Mouse (Mus musculus) lung, postnatal 36 days (tissue): ENCODE measurements around the gene Glipr2.

Experiments used
- DNase-seq: peaks from one replicate; pipeline ENCODE4 v3.0.0; 2022; ENCODE audit warnings: mixed read lengths

The Glipr2 gene

DNA sequence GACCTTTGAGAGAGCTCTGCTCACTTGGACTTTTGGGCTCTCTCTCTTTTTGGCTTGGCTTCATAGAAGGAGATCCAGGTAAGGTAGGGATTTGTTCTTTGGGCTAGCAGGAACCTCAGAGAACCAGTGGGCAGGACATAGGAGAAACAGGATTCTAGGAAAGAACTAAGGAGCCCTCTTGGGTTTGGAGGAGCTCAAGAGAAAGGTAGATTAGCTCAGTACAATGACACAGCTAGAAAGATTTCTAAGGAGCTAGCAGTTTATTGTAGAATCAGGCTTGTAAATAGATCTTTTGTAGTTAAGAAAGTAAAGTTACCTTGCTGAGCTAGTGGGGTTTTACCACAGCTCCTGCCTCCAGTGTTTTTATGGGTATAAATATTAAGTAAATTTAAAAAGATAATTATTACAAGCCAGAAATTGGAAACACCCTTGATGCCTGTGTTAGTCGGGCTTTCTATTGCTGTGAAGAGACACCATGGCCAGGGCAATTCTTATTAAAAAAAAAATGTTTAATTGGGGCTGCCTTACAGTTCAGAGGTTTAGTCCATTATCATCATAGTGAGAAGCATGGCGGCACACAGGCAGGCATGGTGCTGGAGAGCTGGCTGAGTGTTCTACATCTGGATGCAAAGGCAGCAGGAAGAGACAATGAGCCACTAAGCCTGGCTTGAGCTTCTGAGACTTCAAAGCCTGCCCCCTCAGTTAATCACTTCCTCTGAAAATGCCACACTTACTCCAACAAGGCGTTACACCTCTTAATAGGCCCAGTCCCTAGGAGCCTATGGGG lies 47.6 kb downstream of the Glipr2 start:
- no peak for DNase-seq

DNA sequence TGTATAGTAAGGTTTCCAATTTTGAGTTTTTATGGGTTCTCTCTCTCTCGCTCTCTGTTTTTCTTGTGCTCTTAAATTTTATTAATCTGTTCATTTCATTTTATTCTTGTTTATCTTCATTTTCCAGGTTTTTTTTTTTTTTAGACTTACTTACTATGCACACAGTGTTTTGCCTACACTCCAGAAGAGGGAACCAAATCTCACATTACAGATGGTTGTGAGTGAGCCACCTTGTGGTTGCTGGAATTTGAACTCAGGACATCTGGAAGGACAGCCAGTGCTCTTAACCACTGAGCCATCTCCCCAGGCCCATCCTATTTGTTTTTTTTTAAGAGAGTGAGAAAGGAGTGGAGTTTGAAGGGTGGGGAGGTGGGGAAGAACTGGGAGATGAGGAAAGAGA lies 53.0 kb downstream of the Glipr2 start:
- DNase-seq: no peak

DNA sequence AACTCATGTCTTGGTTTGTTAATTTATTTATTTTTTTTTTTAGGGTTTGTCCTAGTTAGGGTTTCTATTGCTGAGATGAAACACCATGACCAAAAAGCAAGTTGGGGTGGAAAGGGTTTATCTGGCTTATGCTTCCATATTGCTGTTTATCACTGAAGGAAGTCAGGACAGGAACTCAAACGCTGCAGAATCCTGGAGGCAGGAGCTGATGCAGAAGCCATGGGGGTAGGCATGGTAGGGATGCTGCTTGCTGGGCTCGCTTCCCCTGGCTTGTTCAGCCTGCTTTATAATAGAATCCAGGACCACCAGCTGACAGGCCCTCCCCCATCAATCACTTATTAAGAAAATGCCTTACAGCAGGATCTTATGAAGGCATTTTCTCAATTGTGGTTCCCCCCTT lies 53.7 kb downstream of the Glipr2 start:
- DNase-seq: no peak

DNA sequence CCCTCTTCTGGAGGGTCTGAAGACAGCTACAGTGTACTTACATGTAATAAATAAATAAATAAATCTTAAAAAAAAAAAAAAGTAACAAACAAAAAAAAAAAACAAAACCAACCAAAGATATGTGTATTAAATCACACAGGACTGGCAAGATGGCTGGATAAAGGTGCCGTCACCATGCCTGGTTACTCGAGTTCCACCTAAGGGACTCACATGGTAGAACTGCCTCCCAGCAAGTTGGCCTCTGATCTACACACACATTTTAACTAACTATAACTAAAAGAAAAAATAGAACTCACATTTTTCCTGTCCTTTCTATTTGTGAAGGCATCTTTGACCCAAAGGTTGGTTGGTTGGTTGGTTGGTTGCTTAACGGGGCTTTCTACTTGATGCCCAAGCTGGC lies 54.6 kb downstream of the Glipr2 start:
- DNase-seq: no peak

DNA sequence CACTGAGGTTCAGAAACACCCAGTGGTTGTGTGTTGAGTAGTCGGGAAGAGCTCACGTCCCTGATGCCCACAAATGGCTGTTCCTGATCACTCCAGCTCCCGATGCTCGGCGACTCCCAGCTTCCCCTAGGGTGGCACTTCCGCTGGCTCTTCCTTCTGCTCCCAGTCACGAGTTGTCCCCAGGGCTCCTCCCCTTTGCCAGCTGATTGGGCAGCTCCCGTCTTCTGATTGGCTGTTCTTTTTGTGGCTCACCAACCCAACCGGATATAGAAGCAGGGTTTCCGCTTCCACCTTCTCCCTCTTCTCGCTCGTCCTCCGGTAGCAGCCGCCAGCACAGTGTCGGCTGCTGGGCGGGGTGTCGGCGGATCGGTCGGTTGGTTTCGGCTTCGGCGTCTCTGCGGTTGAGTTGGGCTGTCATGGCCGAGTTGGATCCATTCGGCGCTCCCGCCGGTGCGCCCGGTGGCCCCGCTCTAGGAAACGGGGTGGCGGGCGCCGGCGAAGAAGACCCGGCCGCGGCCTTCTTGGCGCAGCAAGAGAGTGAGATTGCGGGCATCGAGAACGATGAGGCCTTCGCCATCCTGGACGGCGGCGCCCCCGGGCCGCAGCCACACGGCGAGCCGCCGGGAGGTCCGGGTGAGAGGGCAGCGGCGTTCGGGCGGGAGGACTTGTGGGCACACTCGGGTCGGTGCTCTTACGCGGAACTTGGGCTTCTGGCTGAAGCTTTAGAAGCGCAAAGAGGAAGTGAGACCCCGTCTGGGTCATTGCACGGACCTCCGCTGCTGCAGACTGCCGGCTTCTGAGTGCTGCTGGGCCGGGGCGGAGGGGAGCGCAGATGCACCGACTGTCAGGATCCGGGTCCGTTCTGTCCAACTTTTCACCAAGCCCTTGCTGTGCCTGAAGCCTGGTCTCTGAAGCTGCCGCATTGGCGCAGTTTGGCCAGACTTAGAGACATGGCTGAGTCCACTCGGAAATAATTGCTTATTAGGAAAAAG lies 55.5 kb downstream of the Glipr2 start:
- DNase-seq: peak; percentile 97

DNA sequence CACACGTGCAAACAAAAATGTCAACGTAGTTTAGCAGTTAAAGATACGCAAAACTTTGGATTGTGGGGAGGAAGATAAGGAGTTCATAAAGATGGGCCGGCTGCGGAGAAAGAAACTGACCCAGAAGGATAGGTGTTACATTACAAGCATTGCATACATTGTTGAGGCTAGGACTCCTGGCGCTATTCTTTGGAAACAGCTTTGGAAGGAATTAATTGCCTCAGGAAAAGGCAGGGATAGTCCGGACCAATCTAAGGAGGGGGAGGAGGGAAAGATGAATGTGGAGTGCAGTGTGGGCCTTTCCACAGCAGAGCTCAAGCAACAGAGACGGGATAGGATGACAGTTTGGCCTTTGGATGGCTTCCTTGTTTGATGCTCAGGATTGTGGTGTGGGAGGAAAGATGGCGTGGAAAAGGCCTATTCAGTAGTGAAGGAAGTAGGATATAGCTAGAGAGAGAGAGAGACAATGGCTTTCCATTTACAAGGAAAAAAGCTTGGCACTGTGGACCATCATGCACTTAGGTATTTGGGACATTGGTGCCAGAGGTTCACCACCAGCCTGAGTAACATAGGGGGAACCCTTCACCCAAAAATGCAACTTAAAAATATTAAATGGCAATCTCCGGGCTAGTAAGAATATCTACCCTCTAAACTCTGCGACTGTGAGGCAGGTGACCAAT lies 56.3 kb downstream of the Glipr2 start:
- no peak for DNase-seq

DNA sequence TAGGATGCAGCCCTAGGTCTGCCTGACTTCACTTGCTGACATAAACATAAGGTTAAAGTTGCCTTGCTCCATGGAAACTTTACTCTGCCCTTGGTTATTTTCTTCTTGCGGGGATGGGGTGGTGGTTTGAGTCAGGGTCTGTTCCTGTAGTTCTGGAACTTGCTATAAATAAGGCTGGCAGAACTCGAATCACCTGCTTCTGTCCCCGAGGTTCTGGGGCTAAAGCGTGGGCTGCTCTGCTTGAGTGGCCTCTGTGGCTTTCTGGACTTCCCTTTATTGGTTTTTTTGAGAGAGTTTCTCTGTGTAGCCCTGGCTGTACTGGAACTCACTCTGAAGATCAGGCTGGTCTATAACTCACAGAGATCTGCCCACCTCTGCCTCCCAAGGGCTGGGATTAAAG lies 58.9 kb downstream of the Glipr2 start:
- DNase-seq: peak; percentile 35

DNA sequence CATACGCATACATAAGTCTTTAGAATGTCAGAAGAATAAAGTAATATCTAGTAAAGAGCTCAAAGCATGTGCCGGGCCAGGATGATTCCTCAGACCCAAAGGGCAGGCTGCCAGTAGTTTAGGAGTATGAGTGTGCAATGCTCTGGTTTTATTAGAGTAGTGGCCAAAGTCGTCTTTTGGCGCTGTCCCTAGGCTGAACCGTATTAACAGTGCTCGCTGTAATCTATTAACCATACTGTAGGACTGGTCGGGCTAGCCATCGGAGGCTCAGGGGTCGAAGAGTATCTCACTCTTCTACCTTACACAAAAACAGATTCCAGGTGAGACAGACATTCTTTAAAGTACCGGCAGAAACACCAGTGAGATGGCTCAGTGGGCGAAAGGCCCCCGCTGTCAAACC lies 59.6 kb downstream of the Glipr2 start:
- no peak for DNase-seq

DNA sequence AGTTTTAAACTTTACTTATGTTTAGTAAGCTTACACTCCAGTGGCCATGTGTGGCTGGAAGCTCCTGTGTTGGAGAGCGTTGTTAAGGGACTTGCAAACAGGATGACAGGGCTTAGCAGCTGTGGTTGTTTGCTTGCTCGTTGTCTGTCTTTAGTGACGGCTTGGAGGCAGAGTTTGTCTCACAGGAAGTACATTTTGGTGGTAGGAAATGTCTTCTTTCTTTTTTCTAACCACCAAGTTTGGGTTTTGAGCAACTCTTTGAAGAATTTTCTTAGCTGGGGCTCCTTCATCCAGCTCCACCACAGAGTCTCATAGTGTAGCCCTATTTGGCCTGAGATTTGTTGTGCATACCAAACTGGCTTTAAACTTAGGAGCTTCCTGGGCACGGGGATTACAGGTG lies 65.1 kb downstream of the Glipr2 start:
- no peak for DNase-seq

DNA sequence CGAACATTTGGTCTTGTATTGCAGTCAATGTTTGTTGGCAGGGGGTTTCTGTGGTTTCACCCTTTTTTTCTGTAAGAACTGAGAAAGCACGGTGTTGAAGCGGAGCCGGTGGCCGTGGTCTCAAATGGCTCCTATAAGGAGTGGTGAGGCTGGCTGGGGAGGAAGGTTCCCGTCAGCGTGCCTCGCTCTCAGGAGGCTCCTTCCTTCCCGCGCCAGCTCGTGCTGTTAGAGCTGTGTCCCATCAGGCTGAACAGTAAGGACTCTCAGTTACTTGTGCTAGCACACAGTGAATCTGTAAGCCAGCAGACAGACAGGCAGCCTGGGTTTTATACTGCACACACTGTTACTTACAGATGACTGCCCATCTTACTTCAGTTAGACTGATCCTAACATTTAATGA lies 65.6 kb downstream of the Glipr2 start:
- no peak for DNase-seq

DNA sequence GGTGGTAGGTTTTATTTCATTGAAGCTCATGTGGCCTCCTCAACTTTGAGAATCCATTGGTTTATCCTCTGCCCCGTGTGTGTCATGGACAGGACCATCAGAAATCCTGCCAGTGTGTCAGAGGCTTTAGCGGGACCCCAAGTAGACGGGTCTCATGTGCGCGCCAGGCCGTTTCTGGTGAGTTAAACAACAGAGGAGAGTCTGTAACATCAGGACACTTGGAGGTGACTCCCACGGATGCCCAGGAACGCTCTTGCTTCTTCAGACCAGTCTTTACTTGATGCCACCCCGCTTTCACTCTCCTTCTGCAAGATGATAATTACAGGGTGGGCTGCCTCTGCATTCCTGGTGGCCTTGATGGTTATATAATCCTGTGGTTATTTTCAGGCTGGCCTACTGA lies 66.5 kb downstream of the Glipr2 start:
- no peak for DNase-seq

DNA sequence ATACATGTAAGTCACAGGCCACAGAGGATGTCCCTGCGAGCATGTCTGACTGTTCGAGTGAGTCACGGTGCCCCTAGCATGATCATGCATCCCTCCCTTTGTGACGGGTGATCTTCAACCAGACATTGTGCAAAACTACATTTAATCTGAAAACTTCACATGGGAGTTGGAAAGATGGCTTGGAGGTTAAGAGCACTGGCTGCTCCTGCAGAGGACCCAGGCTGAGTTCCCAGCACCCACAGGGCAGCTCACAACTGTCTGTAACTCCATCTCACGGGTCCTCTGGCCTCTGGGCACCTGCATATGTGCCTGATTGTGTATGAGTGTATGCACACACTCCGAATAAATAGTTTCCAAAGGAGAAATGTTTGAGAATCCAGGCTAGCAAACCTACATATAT lies 67.0 kb downstream of the Glipr2 start:
- no peak for DNase-seq

DNA sequence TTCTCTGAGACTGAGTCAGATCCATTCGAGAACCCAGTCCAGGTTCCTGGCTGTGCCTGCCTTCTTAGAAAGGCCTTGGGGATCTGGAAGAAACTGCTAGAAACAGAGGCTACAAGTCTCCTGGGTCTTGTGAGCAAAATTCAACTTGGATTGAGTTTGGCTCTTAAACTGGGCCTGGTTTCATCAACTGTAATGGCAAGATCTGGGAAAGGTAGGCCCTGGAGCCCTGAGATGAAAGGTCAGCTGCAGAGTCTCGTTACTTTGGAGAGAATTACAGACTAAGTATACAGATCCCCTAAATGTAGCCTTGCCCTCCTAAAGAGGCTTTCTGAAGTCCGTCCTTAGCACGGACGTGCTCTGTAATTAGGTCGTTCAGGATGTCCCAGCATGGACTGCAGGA lies 68.4 kb downstream of the Glipr2 start:
- DNase-seq: no peak
